Mouse (Mus musculus) liver, embryonic 12.5 days (tissue): ENCODE results near the gene Ndc1. TPM values are rescaled to one million over a fixed set of nuclear protein-coding genes. Genes with fewer than 3 reads are reported as not detected.

Experiments used
- ATAC-seq: fragments of 200-750 bp; cut with Nextera tagmentation; 2 replicates; pipeline ENCODE4 v1.8.0; 2017; ENCODE audit warnings: moderate number of reproducible peaks, mild to moderate bottlenecking, moderate library complexity
- H3K27ac ChIP-seq: fragments of 300-500 bp; sonication (generic); 2 replicates; pipeline ENCODE4 v1.5.1; 2016; ENCODE audit warnings: mild to moderate bottlenecking
- H3K27me3 ChIP-seq: fragments of 300-500 bp; sonication (generic); replicated peaks from 2 replicates; pipeline ENCODE4 v1.6.1; 2016; ENCODE audit warnings: mild to moderate bottlenecking, moderate library complexity
- H3K36me3 ChIP-seq: fragments of 300-500 bp; sonication (generic); 2 replicates; pipeline ENCODE4 v1.6.1; 2016; ENCODE audit warnings: mild to moderate bottlenecking, moderate library complexity
- H3K4me1 ChIP-seq: fragments of 300-500 bp; sonication (generic); 2 replicates; pipeline ENCODE4 v1.6.1; 2016
- H3K4me2 ChIP-seq: fragments of 300-500 bp; sonication (generic); 2 replicates; pipeline ENCODE4 v1.6.1; 2016; ENCODE audit warnings: mild to moderate bottlenecking, moderate library complexity
- H3K4me3 ChIP-seq: fragments of 300-500 bp; sonication (generic); 2 replicates; pipeline ENCODE4 v1.5.1; 2016; ENCODE audit warnings: mild to moderate bottlenecking, moderate library complexity
- H3K9ac ChIP-seq: fragments of 300-500 bp; sonication (generic); 2 replicates; pipeline ENCODE4 v1.6.1; 2016; ENCODE audit warnings: mild to moderate bottlenecking, moderate library complexity
- H3K9me3 ChIP-seq: fragments of 300-500 bp; sonication (generic); replicated peaks from 2 replicates; pipeline ENCODE4 v1.6.1; 2016; ENCODE audit warnings: mild to moderate bottlenecking, moderate library complexity
- WGBS: fragments of 180-500 bp; shearing (Covaris S2); methylation state at CpG from one replicate; pipeline ENCODE4 v1.1.7; 2016; ENCODE audit not compliant: insufficient replicate concordance; 5-methylcytosine and 5-hydroxymethylcytosine counted together
- polyA plus RNA-seq: library from polyadenylated mRNA; unstranded; fragments of >200 nt; fragmentation: Nextera tagmentation; extraction: Ambion mirVana; gene quantifications from 2 replicates; pipeline ENCODE4 v1.2.1, GENCODE M21; 2016

Gene Ndc1
- 28.9 and 30.3 TPM in 2 replicates for polyA plus RNA-seq

DNA sequence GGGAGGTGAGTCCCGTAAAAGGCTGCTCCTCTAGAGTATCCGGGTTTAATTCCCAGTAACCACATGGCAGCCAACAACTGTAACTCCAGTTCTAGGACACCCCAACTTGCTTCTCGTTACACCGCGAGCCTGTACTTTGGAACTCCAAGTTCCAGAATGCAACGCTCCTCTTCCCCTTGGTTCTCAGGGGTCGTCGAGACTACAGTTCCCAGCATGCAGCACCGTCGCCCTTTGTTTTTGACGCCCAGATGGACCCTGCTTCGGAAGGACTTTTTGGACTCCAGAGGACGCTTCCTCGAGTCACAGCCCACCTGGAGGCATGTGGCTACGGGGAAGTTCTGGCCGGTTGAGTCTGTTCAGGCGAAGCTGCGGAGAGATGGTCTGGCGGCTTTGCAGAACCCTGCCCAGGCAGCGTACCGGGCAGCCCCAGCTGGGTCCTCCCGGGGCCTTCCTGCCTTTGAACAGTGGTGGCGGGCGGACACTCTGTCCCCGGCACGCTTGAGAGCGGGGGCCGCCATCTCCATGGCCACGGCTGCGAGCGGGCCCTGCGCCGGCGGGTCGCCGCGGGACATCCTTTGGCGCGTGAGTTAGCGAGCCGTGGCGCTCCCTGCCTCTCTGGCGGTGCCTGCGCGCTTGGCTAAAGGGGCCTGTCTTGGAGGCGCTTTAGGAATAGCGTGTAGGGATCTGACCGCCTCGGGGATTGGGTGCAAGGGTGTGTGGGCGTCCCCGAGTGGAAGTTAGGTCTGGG is at the start of gene Ndc1:
Gene Ndc1, plus strand, starts transcription at position 218 of the 748 bp plus-strand sequence.
- Histone ChIP-seq H3K9ac (peak within 1 kb of the TSS; percentile 91), H3K4me2 (peak within 1 kb of the TSS; percentile 89), H3K27ac (peak within 1 kb of the TSS; percentile 81), H3K9me3 (no peaks in the 10 kb centered on the region), H3K36me3 (peaks cover 34% of the 10 kb centered on the region), H3K27me3 (no peaks in the 10 kb centered on the region), H3K4me1 (peaks cover 34% of the 10 kb centered on the region), H3K4me3 (peak within 1 kb of the TSS; percentile 93)
- peak; percentile 97 for ATAC-seq
- under 1% methylated on average over 51 of the region's 51 CpGs for WGBS

- Histone ChIP-seq H3K4me1 (peaks cover 19% of the 10 kb centered on the region), H3K4me2 (no peak overlapping the region), H3K9ac (no peak overlapping the region), H3K27ac (no peak overlapping the region), H3K27me3 (no peaks in the 10 kb centered on the region), H3K9me3 (no peaks in the 10 kb centered on the region), H3K4me3 (no peak overlapping the region), H3K36me3 (peaks cover 60% of the 10 kb centered on the region)
- no peak for ATAC-seq
- 78% methylated on average over 8 of the region's 8 CpGs for WGBS
Observed at GRCm38 (mm10) chr4:107318646-107319045, 48.9 kb upstream of the Ndc1 start.

DNA sequence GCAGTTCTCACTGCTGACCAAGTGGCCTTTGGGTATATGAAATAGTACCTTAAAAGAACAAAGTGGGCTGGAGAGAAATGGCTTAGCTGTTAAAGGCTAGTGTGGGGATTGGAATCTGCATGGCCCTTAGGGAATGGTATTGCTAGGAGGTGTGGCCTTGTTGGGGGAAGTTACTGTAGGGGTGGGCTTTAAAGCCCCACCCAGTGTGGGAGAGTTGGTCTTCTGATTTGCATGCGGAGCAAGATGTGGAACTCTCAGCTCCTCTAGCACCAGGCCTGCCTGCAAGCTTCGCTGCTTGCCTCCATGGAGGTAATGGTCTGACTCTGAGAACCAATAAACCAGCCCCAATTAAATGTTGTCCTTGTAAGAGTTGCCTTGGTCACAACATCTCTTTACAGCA is 46.5 kb upstream of the Ndc1 start:
- peaks cover 1% of the 10 kb centered on the region; the same call in 1 of the 2 replicates for H3K4me1 ChIP-seq
- no peaks in the 10 kb centered on the region for H3K9me3 ChIP-seq
- no peaks in the 10 kb centered on the region for H3K27me3 ChIP-seq
- ATAC-seq = no peak
- H3K4me3 ChIP-seq = no peak overlapping the region
- peaks cover 70% of the 10 kb centered on the region for H3K36me3 ChIP-seq
- no peak overlapping the region for H3K27ac ChIP-seq
- H3K4me2 ChIP-seq = no peak overlapping the region
- no peak overlapping the region for H3K9ac ChIP-seq
- WGBS = 75% methylated on average over 2 of the region's 2 CpGs

- no peak for ATAC-seq
- Histone ChIP-seq H3K4me1 (no peaks in the 10 kb centered on the region), H3K9me3 (no peaks in the 10 kb centered on the region), H3K36me3 (peaks cover 66% of the 10 kb centered on the region), H3K9ac (no peak overlapping the region), H3K4me2 (no peak overlapping the region), H3K27me3 (no peaks in the 10 kb centered on the region), H3K27ac (no peak overlapping the region), H3K4me3 (no peak overlapping the region)
- WGBS = 68% methylated on average over 2 of the region's 2 CpGs
Observed at GRCm38 (mm10) chr4:107323113-107323512, 44.5 kb upstream of the Ndc1 start.

DNA sequence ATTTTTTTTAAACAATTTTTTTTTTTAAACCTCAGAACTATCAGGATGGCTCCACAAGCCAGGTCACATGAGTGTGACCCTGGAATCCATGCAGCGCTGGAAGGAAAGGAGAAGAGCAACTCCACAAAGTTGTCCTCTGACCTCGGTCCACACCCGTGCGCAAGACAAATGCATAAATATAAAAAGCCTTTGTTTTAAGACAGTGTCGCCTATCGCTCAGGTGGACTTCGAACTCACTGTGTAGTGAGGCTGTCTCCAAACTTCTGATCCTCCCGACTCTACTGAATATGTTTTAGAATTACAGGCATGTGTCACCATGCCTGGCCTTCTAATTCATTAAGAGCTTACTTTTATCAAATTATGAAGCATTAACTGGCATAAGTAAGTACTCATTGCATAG is 39.1 kb upstream of the Ndc1 start:
- Histone ChIP-seq H3K4me3 (no peak overlapping the region), H3K36me3 (peaks cover 32% of the 10 kb centered on the region), H3K27ac (no peak overlapping the region), H3K4me1 (no peaks in the 10 kb centered on the region), H3K9me3 (no peaks in the 10 kb centered on the region), H3K4me2 (no peak overlapping the region), H3K9ac (no peak overlapping the region), H3K27me3 (no peaks in the 10 kb centered on the region)
- ATAC-seq = no peak
- WGBS = 89% methylated on average over 8 of the region's 8 CpGs

DNA sequence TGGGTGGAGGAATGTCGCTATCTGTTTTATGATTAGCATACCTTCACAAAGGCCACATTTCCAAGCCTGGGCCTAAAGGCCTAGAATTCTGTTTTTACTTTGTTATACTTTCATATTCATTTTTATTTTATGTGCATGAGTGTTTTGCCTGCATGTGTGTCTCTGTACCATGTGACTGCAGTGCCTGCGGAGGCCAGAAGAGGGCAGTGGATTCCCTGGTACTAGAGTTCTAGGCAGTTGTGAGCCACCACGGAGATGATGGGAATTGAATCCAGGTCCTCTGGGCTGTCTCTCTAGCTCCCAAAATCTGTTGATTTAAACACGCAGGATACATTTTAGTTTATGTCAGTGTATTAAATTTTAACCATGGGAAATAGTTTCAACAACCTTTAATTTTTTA is 34.1 kb upstream of the Ndc1 start:
- Histone ChIP-seq H3K9me3 (no peaks in the 10 kb centered on the region), H3K4me2 (no peak overlapping the region), H3K9ac (no peak overlapping the region), H3K27me3 (no peaks in the 10 kb centered on the region), H3K36me3 (peaks cover 15% of the 10 kb centered on the region; the same call in 1 of the 2 replicates), H3K4me3 (no peak overlapping the region), H3K27ac (no peak overlapping the region), H3K4me1 (no peaks in the 10 kb centered on the region)
- ATAC-seq = no peak
- WGBS = 80% methylated on average over 4 of the region's 4 CpGs

DNA sequence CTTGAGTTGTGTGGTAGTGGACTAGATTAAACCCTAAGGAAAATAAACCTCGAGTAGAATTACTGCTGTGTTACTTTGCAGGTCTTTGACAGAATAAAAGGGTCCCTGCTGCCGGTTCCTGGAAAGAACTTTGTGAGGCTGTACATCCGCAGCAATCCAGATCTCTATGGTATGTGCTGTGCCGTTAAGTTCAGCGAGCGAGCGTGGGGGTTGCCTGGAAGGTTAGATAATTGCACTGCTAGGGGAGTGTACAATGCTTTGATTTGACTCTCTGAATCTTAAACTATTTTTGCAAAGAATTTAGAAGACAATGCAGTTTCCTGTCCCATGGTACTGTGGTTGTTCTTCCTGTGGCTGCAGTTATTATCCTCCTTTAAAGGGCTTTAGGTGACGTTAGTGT is 31.2 kb upstream of the Ndc1 start:
- H3K36me3 ChIP-seq = peaks cover 12% of the 10 kb centered on the region; the same call in 1 of the 2 replicates
- H3K4me3 ChIP-seq = no peak overlapping the region
- no peaks in the 10 kb centered on the region for H3K27me3 ChIP-seq
- H3K9me3 ChIP-seq = no peaks in the 10 kb centered on the region
- no peak overlapping the region for H3K9ac ChIP-seq
- no peaks in the 10 kb centered on the region for H3K4me1 ChIP-seq
- 75% methylated on average over 8 of the region's 8 CpGs for WGBS
- H3K4me2 ChIP-seq = no peak overlapping the region
- no peak overlapping the region for H3K27ac ChIP-seq
- ATAC-seq = no peak

- H3K4me3 ChIP-seq = no peak overlapping the region
- H3K4me2 ChIP-seq = no peak overlapping the region
- H3K9me3 ChIP-seq = no peaks in the 10 kb centered on the region
- no peak overlapping the region for H3K9ac ChIP-seq
- WGBS = 81% methylated on average over 5 of the region's 5 CpGs
- no peaks in the 10 kb centered on the region for H3K27me3 ChIP-seq
- H3K27ac ChIP-seq = no peak overlapping the region
- ATAC-seq = no peak
- H3K4me1 ChIP-seq = no peaks in the 10 kb centered on the region
- H3K36me3 ChIP-seq = peaks cover 15% of the 10 kb centered on the region; the same call in 1 of the 2 replicates
Observed at GRCm38 (mm10) chr4:107337455-107337854, 30.1 kb upstream of the Ndc1 start.

- 84% methylated on average over 5 of the region's 5 CpGs for WGBS
- Histone ChIP-seq H3K9ac (no peak overlapping the region), H3K27ac (no peak overlapping the region), H3K4me3 (no peak overlapping the region), H3K4me1 (no peaks in the 10 kb centered on the region), H3K4me2 (no peak overlapping the region), H3K27me3 (no peaks in the 10 kb centered on the region), H3K36me3 (peaks cover 22% of the 10 kb centered on the region; the same call in 1 of the 2 replicates), H3K9me3 (no peaks in the 10 kb centered on the region)
- ATAC-seq = no peak
Observed at GRCm38 (mm10) chr4:107341354-107341753, 26.2 kb upstream of the Ndc1 start.

DNA sequence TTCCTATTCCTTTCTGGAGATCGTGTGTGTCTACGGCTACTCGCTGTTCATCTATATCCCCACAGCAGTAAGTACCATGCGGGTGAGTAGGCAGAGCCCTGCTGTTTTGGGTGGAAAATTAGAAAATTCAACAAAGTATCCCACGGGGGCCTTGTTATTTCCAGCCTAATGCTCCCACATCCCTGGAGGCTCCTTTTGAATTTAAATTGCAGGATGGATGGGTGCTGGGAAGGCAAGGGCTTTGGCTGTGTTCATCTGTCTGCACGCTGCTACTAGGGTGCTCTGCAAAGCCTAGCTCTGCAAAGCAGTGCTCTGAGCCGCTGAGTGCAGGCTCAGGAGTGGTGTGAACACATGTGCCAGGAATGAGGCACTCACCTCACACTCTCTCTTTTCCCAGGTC is 23.0 kb upstream of the Ndc1 start:
- WGBS = 83% methylated on average over 7 of the region's 7 CpGs
- Histone ChIP-seq H3K27me3 (no peaks in the 10 kb centered on the region), H3K9me3 (no peaks in the 10 kb centered on the region), H3K4me2 (no peak overlapping the region), H3K4me1 (peaks cover 10% of the 10 kb centered on the region; the same call in 1 of the 2 replicates), H3K27ac (no peak overlapping the region), H3K4me3 (no peak overlapping the region), H3K36me3 (peaks cover 19% of the 10 kb centered on the region; the same call in 1 of the 2 replicates), H3K9ac (no peak overlapping the region)
- no peak for ATAC-seq

DNA sequence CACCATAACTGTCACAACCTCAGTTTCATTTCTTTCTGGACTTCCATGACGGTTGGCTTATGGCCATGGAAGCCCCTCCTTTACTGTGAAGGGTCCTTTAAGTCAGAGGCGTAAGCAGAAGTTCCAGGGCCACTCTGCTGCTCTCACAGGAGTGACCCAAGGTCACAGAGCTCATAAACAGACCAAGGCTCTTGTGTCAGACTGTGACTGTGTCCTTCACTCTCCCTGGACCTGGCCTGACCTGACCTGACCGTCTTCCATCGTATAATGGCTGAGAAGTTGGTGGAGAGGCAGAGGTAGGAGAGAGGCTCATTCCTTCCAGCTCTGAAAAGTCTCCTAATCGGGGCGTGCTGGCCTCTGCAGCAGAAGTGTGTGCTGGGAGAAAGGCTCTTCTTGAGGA is 20.4 kb upstream of the Ndc1 start:
- Histone ChIP-seq H3K4me1 (peaks cover 22% of the 10 kb centered on the region), H3K4me2 (no peak overlapping the region), H3K9me3 (no peaks in the 10 kb centered on the region), H3K36me3 (peaks cover 27% of the 10 kb centered on the region; the same call in 1 of the 2 replicates), H3K27ac (no peak overlapping the region), H3K4me3 (no peak overlapping the region), H3K9ac (no peak overlapping the region), H3K27me3 (no peaks in the 10 kb centered on the region)
- ATAC-seq = no peak
- 74% methylated on average over 6 of the region's 6 CpGs for WGBS

DNA sequence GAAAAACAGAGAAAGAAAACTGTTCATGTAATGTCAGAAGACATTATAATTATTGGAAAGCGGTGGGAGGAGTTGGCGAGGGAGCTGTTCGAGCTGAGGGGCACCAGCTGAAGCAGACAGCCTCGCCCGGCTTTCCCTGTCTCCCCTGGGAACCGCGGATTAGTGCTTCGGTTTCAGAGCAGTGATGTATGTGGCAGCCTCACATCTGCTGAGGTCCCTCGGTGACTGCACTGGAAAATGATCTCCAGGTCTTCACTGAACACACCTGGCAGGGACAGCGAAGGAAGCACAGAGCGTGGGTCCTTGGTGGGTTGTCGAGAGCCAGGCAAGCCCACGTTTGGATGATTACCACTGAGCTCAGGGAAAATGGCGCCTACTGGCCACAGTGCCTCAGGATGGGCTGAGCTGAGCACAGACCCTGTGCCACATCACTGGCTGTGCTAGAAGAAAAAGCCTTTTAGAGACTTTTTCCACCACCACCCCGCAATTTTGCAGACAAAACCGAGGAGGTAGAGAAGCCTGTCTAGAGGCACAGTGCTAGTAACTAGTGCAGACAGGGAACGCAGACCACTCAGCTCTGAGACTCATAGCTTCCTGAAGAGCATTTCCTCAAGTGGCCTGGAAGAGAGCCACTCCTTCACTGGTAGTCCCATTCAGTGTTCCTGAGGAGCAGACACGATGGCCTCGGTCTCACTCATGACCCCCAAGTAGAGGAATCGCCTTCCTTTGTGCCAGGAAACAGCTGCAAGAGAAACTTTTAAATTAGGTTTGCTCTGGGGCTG is 18.9 kb upstream of the Ndc1 start:
- Histone ChIP-seq H3K9ac (0 out of 2 replicates have a peak overlapping the region, but pooled peaks have one; percentile 6), H3K36me3 (peaks cover 22% of the 10 kb centered on the region; the same call in 1 of the 2 replicates), H3K27me3 (no peaks in the 10 kb centered on the region), H3K9me3 (no peaks in the 10 kb centered on the region), H3K4me2 (no peak overlapping the region), H3K4me1 (peaks cover 22% of the 10 kb centered on the region), H3K4me3 (no peak overlapping the region), H3K27ac (no peak overlapping the region)
- WGBS = 71% methylated on average over 20 of the region's 20 CpGs
- ATAC-seq = no peak
